Mouse (Mus musculus): ENCODE measurements around the gene Ptprg. TPM values are rescaled to one million over a fixed set of nuclear protein-coding genes. Genes with fewer than 3 reads are reported as not detected.

Gene Ptprg
- 34.4 and 37.0 TPM in 2 replicates for polyA plus RNA-seq (2015; fragmentation: Nextera tagmentation; extraction: Ambion mirVana)

GRCm38 (mm10) chr14:11553273-11553665 is at the start of gene Ptprg:
Gene Ptprg, plus strand, starts transcription at chr14:11553532.
- Histone ChIP-seq H3K27me3 (no peaks in the 10 kb centered on the region), H3K9ac (peak within 1 kb of the TSS; percentile 94), H3K4me2 (peak within 1 kb of the TSS; percentile 83), H3K36me3 (no peaks in the 10 kb centered on the region), H3K9me3 (no peaks in the 10 kb centered on the region), H3K4me1 (peaks cover 27% of the 10 kb centered on the region), H3K27ac (peak within 1 kb of the TSS; percentile 100), H3K4me3 (peak within 1 kb of the TSS; percentile 83)
- WGBS: under 1% methylated on average over 40 of the region's 40 CpGs
- peak; percentile 87 for ATAC-seq (ENCODE audit: insufficient number of reproducible peaks, insufficient read depth, low FRiP score, low TSS enrichment, low read depth)

GRCm38 (mm10) chr14:11503803-11504365 is 49.4 kb upstream of the Ptprg start:
- no peak overlapping the region for H3K9ac ChIP-seq
- peaks cover 10% of the 10 kb centered on the region for H3K4me1 ChIP-seq
- no peaks in the 10 kb centered on the region for H3K36me3 ChIP-seq
- no peak overlapping the region for H3K27ac ChIP-seq
- no peaks in the 10 kb centered on the region for H3K27me3 ChIP-seq
- no peaks in the 10 kb centered on the region for H3K9me3 ChIP-seq
- 50% methylated on average over 7 of the region's 7 CpGs for WGBS
- no peak overlapping the region for H3K4me3 ChIP-seq
- no peak for ATAC-seq (ENCODE audit: insufficient number of reproducible peaks, insufficient read depth, low FRiP score, low TSS enrichment, low read depth)
- no peak overlapping the region for H3K4me2 ChIP-seq

- no peak for ATAC-seq (ENCODE audit: insufficient number of reproducible peaks, insufficient read depth, low FRiP score, low TSS enrichment, low read depth)
- H3K9me3 ChIP-seq: no peaks in the 10 kb centered on the region
- H3K4me1 ChIP-seq: no peaks in the 10 kb centered on the region
- no peak overlapping the region for H3K4me3 ChIP-seq
- WGBS: 76% methylated on average over 1 of the region's 1 CpGs
- no peak overlapping the region for H3K4me2 ChIP-seq
- no peak overlapping the region for H3K27ac ChIP-seq
- H3K27me3 ChIP-seq: no peaks in the 10 kb centered on the region
- H3K36me3 ChIP-seq: no peaks in the 10 kb centered on the region
- no peak overlapping the region for H3K9ac ChIP-seq
Measured at GRCm38 (mm10) chr14:11510173-11510572, 43.2 kb upstream of the Ptprg start.

- Histone ChIP-seq H3K36me3 (no peaks in the 10 kb centered on the region), H3K9me3 (no peaks in the 10 kb centered on the region), H3K9ac (no peak overlapping the region), H3K27me3 (no peaks in the 10 kb centered on the region), H3K4me2 (no peak overlapping the region), H3K4me1 (no peaks in the 10 kb centered on the region), H3K27ac (no peak overlapping the region), H3K4me3 (no peak overlapping the region)
- ATAC-seq (ENCODE audit: insufficient number of reproducible peaks, insufficient read depth, low FRiP score, low TSS enrichment, low read depth): no peak
- 87% methylated on average over 2 of the region's 2 CpGs for WGBS
Measured at GRCm38 (mm10) chr14:11519171-11519570, 34.2 kb upstream of the Ptprg start.

DNA sequence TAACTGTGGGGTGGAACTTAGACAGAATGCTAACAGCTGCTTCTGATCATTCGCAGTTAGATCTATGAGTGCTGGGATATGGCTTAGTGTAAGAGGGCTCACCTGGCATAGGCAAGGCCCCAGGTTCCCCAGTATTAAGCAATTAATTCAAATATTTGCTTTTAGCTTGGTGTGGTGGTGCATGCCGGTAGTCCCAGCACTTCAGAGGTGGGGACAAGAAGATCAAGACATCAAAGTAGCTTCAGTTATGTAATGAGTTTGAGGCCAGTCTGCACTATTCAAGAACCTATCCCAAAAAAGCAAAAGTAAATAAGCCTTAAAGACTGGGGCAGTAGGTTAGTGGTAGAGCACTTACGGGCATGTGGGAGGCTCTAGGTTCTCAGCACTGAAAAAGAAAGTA is 30.3 kb upstream of the Ptprg start:
- ATAC-seq (ENCODE audit: insufficient number of reproducible peaks, insufficient read depth, low FRiP score, low TSS enrichment, low read depth): no peak
- WGBS: 81% methylated on average over 3 of the region's 3 CpGs
- H3K9ac ChIP-seq: no peak overlapping the region
- no peak overlapping the region for H3K4me2 ChIP-seq
- no peaks in the 10 kb centered on the region for H3K36me3 ChIP-seq
- no peak overlapping the region for H3K27ac ChIP-seq
- H3K27me3 ChIP-seq: no peaks in the 10 kb centered on the region
- H3K4me1 ChIP-seq: no peaks in the 10 kb centered on the region
- no peaks in the 10 kb centered on the region for H3K9me3 ChIP-seq
- no peak overlapping the region for H3K4me3 ChIP-seq

- H3K4me2 ChIP-seq: no peak overlapping the region
- no peak for ATAC-seq (ENCODE audit: insufficient number of reproducible peaks, insufficient read depth, low FRiP score, low TSS enrichment, low read depth)
- peaks cover 13% of the 10 kb centered on the region for H3K4me1 ChIP-seq
- no peak overlapping the region for H3K9ac ChIP-seq
- H3K4me3 ChIP-seq: no peak overlapping the region
- 91% methylated on average over 4 of the region's 4 CpGs for WGBS
- H3K36me3 ChIP-seq: no peaks in the 10 kb centered on the region
- H3K27ac ChIP-seq: no peak overlapping the region
- no peaks in the 10 kb centered on the region for H3K9me3 ChIP-seq
- no peaks in the 10 kb centered on the region for H3K27me3 ChIP-seq
Measured at GRCm38 (mm10) chr14:11529591-11529990, 23.7 kb upstream of the Ptprg start.

DNA sequence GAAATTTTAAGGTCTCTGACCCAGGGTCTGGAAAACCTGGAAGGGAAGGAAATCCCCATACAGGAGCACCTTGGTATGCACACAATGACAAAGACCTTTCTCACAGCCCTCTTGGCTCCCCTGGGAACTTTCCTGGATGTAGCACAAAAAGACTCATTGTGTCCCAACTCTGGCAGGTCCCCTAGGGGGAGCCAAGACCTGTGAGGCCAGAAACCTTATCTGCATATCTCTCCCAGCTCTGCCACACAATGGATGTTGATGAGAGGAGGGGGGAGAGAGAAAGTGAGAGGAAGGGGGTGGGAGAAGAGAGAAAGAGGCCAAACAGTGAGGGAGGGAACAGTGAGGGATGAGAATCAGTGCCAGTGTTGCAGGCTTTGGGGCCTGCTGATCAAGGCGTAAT is 18.9 kb upstream of the Ptprg start:
- Histone ChIP-seq H3K27ac (no peak overlapping the region), H3K4me2 (no peak overlapping the region)
- WGBS: 38% methylated on average over 1 of the region's 1 CpGs

GRCm38 (mm10) chr14:11536121-11536520 is 17.2 kb upstream of the Ptprg start:
- 77% methylated on average over 5 of the region's 5 CpGs for WGBS
- no peak overlapping the region for H3K27ac ChIP-seq
- no peaks in the 10 kb centered on the region for H3K27me3 ChIP-seq
- 0 out of 2 replicates have a peak, but pooled peaks have one; percentile 10 for ATAC-seq (ENCODE audit: insufficient number of reproducible peaks, insufficient read depth, low FRiP score, low TSS enrichment, low read depth)
- H3K36me3 ChIP-seq: no peaks in the 10 kb centered on the region
- no peak overlapping the region for H3K4me2 ChIP-seq
- H3K4me3 ChIP-seq: no peak overlapping the region
- H3K4me1 ChIP-seq: peaks cover 9% of the 10 kb centered on the region
- no peak overlapping the region for H3K9ac ChIP-seq
- no peaks in the 10 kb centered on the region for H3K9me3 ChIP-seq

More for the DNA sequence above, 18.9 kb upstream of the Ptprg start:
- Histone ChIP-seq H3K36me3 (no peaks in the 10 kb centered on the region), H3K9ac (no peak overlapping the region), H3K27me3 (no peaks in the 10 kb centered on the region), H3K4me3 (no peak overlapping the region), H3K9me3 (no peaks in the 10 kb centered on the region), H3K4me1 (peaks cover 13% of the 10 kb centered on the region)
- no peak for ATAC-seq (ENCODE audit: insufficient number of reproducible peaks, insufficient read depth, low FRiP score, low TSS enrichment, low read depth)

DNA sequence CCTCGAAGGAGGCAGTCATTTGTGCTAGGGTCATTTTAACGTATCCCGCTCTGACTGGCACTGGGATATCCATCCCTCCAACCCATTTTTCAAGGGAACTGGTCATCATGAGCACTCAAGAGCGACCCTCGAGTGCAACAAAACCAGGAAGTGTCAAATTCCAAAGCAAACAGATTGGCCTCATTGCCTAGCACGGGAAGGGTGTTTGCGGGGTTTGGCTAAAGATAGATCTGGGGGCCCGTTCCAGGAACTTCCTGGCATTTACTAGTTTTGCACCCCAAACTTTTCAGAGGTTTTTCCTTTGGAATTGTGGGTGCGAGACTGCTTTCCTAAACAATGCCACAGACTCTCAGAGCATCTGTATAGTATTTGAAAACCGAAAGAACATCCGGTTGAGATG is 1.4 kb upstream of the Ptprg start:
- no peaks in the 10 kb centered on the region for H3K27me3 ChIP-seq
- H3K9ac ChIP-seq: peak overlapping the region; percentile 94; the same call in 1 of the 2 replicates

GRCm38 (mm10) chr14:11552521-11553272 is 635 bp upstream of the Ptprg start:
- no peak; the same call in 1 of the 2 replicates for ATAC-seq (ENCODE audit: insufficient number of reproducible peaks, insufficient read depth, low FRiP score, low TSS enrichment, low read depth)
- under 1% methylated on average over 33 of the region's 33 CpGs for WGBS

More for the DNA sequence above, 1.4 kb upstream of the Ptprg start:
- no peak overlapping the region for H3K27ac ChIP-seq
- peaks cover 19% of the 10 kb centered on the region for H3K4me1 ChIP-seq
- peak overlapping the region; percentile 83 for H3K4me2 ChIP-seq
- 12% methylated on average over 11 of the region's 11 CpGs for WGBS
- peak overlapping the region; percentile 83 for H3K4me3 ChIP-seq
- H3K9me3 ChIP-seq: no peaks in the 10 kb centered on the region
- no peaks in the 10 kb centered on the region for H3K36me3 ChIP-seq
- ATAC-seq (ENCODE audit: insufficient number of reproducible peaks, insufficient read depth, low FRiP score, low TSS enrichment, low read depth): no peak

GRCm38 (mm10) chr14:11553679-11554305 is 460 bp downstream of the Ptprg start:
- under 1% methylated on average over 57 of the region's 57 CpGs for WGBS
- ATAC-seq (ENCODE audit: insufficient number of reproducible peaks, insufficient read depth, low FRiP score, low TSS enrichment, low read depth): peak; percentile 46

More at GRCm38 (mm10) chr14:11552521-11553272, 635 bp upstream of the Ptprg start:
- H3K4me2 ChIP-seq: peak overlapping the region; percentile 83
- H3K27ac ChIP-seq: peak overlapping the region; percentile 100
- peak overlapping the region; percentile 94 for H3K9ac ChIP-seq
- peak overlapping the region; percentile 83 for H3K4me3 ChIP-seq
- H3K4me1 ChIP-seq: peaks cover 26% of the 10 kb centered on the region
- no peaks in the 10 kb centered on the region for H3K9me3 ChIP-seq
- H3K27me3 ChIP-seq: no peaks in the 10 kb centered on the region
- no peaks in the 10 kb centered on the region for H3K36me3 ChIP-seq

More at GRCm38 (mm10) chr14:11553679-11554305, 460 bp downstream of the Ptprg start:
- Histone ChIP-seq H3K9ac (peak overlapping the region; percentile 94), H3K4me1 (peaks cover 27% of the 10 kb centered on the region), H3K9me3 (no peaks in the 10 kb centered on the region), H3K36me3 (no peaks in the 10 kb centered on the region), H3K4me2 (peak overlapping the region; percentile 83), H3K27ac (peak overlapping the region; percentile 100), H3K4me3 (peak overlapping the region; percentile 83), H3K27me3 (no peaks in the 10 kb centered on the region)

All from embryonic facial prominence, embryonic 13.5 days (tissue).